Mouse (Mus musculus) brain, embryonic 14.5 days (tissue): Measurements from ENCODE around the gene Cpne5.

Experiments used
- CTCF ChIP-seq: fragments of 200-500 bp; IDR thresholded peaks from 2 replicates; pipeline ENCODE4 v1.5.1; 2012; ENCODE audit warnings: inconsistent platforms, mild to moderate bottlenecking, moderate library complexity, borderline replicate concordance; ENCODE audit not compliant: insufficient read depth, insufficient read length; ENCODE audit errors: extremely low read depth
- POLR2A ChIP-seq: fragments of 200-500 bp; IDR thresholded peaks from 2 replicates; pipeline ENCODE4 v1.6.1; 2012; ENCODE audit warnings: mild to moderate bottlenecking, inconsistent platforms, borderline replicate concordance; ENCODE audit not compliant: poor library complexity, insufficient read depth, insufficient read length, severe bottlenecking; ENCODE audit errors: extremely low read depth

DNA sequence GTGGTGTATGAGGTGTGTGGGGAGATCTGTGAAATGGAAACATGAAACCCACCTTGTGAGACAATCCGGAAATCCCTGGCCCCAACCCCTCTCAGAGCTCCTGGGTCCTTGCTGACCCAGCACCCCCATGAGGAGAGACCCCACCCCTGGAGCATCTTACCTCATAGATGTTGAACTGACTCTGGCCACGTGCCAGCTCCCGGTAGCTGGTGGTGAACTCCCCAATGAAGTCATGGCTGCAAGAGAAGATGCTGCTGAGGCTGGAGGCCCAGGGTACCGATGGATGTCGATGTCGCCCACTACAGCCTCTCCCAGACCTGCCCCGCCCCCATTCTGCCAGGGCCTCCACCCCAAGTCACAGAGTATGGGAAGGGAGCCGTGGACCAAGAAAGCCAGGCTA, 64.8 kb downstream of the Cpne5 start:
- TF ChIP-seq CTCF = no peak
- no peak for TF ChIP-seq POLR2A
